Mouse (Mus musculus): ENCODE measurements at regions not wholly inside any gene's neighbourhood (a gene's known extent, or its start where the extent isn't known, plus 50 kb on each side); places are given as distances from the start of the nearest gene placed in this dataset.

DNA sequence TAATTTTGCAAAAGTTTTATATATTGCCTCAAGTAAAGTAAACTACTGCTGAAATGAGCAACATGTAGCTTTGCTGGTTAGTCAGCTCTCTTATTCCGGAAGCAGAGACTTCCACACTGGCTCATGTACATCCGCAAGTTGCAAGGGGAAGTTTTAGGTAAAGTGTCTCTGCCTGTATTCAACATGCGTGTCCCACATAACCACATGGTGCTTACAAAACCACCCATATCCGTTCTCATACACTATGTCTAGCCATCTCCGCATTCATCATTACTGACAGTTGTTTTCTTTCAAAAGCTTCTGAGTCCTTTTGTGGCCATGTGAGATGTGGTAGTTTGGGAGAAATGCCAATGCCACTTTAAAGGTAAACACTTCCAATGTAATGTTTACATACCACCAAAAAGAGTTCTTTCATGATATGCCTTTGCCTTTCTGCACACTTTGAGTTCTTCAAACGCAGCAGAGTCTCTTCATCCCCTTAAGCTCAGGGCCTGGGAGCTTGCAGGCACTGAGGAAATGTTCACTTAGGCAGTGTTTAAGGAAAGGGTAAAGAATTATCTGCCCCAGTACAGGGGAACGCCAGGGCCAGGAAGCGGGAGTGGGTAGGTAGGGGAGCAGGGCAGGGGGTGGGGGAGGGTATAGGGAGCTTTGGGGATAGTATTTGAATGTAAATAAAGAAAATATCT lies 81.5 kb upstream of the Rgs1 start:
- no peak overlapping the region for H3K4me3 ChIP-seq (ENCODE audit: control insufficient read depth, insufficient read depth, low read length)
- peaks cover 6% of the 10 kb centered on the region; the same call in 1 of the 2 replicates for H3K4me1 ChIP-seq (replicated peaks; ENCODE audit: control insufficient read depth, insufficient read depth, low read length)
- H3K27me3 ChIP-seq (ENCODE audit: control insufficient read depth, insufficient read depth, low read length): no peaks in the 10 kb centered on the region
- TF ChIP-seq POLR2A (IDR thresholded peaks at IDR 0.05; ENCODE audit: control insufficient read depth, extremely low read depth, insufficient read depth, low read length, poor library complexity) (no peak), CTCF (IDR thresholded peaks at IDR 0.05; ENCODE audit: borderline replicate concordance, control insufficient read depth, extremely low read depth, insufficient read depth, low read length, poor library complexity) (no peak)
- peak overlapping the region; percentile 47 for H3K27ac ChIP-seq (ENCODE audit: control insufficient read depth, insufficient read depth, low read length)
- no peaks in the 10 kb centered on the region for H3K36me3 ChIP-seq (ENCODE audit: control insufficient read depth, insufficient read depth, low read length)
- 4% methylated on average over 8 of the region's 8 CpGs for WGBS
- DNase-seq: peak; percentile 40

DNA sequence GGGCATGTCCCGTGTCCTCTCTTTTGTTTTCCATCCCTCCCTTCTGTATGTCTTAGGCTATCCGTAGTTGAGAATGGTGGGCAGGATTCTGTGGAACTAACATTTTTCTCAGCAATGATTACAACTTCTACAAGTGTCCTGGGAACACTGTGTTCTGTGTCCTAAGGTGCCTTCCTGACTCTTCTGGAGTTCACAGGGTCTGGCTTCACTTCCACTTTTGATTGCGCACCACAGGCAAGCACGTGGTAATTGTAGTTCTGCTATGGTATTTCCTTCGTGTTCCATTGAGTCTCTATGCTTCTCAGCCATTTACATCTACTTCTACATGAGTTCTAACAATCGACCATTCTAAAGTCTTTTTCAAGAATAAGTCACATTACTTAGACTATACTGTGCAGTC lies 70.4 kb upstream of the Rgs1 start:
- 62% methylated on average over 6 of the region's 6 CpGs for WGBS

DNA sequence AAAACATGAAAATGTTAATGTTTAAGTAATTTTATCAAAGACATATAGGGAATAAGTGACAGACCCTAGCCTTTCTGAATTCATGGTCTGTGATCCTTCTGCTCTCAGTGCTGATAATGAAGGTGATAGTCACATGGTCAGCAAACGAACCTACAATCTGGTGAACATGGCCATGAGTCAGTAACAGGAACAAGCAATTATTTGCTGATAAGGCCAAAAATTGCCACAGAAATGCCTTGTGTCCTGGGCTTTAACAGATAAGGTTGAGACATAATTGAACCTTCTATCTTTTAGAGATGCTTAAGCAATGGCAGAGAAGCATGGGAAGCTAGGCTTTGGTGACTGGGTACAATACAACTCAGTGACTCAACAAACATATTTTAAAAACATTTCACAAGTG lies 69.2 kb upstream of the Rgs1 start:
- no peaks in the 10 kb centered on the region for H3K27me3 ChIP-seq (ENCODE audit: control insufficient read depth, insufficient read depth, low read length)
- no peak for DNase-seq
- no peak overlapping the region for H3K27ac ChIP-seq (ENCODE audit: control insufficient read depth, insufficient read depth, low read length)
- no peaks in the 10 kb centered on the region for H3K36me3 ChIP-seq (ENCODE audit: control insufficient read depth, insufficient read depth, low read length)
- no peaks in the 10 kb centered on the region for H3K4me1 ChIP-seq (replicated peaks; ENCODE audit: control insufficient read depth, insufficient read depth, low read length)
- no peak overlapping the region for H3K4me3 ChIP-seq (ENCODE audit: control insufficient read depth, insufficient read depth, low read length)
- WGBS: 69% methylated on average over 1 of the region's 1 CpGs
- TF ChIP-seq POLR2A (IDR thresholded peaks at IDR 0.05; ENCODE audit: control insufficient read depth, extremely low read depth, insufficient read depth, low read length, poor library complexity): no peak
- no peak for TF ChIP-seq CTCF (IDR thresholded peaks at IDR 0.05; ENCODE audit: borderline replicate concordance, control insufficient read depth, extremely low read depth, insufficient read depth, low read length, poor library complexity)

More for the DNA sequence above, 70.4 kb upstream of the Rgs1 start:
- TF ChIP-seq POLR2A (IDR thresholded peaks at IDR 0.05; ENCODE audit: control insufficient read depth, extremely low read depth, insufficient read depth, low read length, poor library complexity) (no peak), CTCF (IDR thresholded peaks at IDR 0.05; ENCODE audit: borderline replicate concordance, control insufficient read depth, extremely low read depth, insufficient read depth, low read length, poor library complexity) (no peak)
- H3K36me3 ChIP-seq (ENCODE audit: control insufficient read depth, insufficient read depth, low read length): no peaks in the 10 kb centered on the region
- no peak overlapping the region for H3K4me3 ChIP-seq (ENCODE audit: control insufficient read depth, insufficient read depth, low read length)
- H3K27ac ChIP-seq (ENCODE audit: control insufficient read depth, insufficient read depth, low read length): no peak overlapping the region
- H3K27me3 ChIP-seq (ENCODE audit: control insufficient read depth, insufficient read depth, low read length): no peaks in the 10 kb centered on the region
- no peak for DNase-seq
- H3K4me1 ChIP-seq (replicated peaks; ENCODE audit: control insufficient read depth, insufficient read depth, low read length): no peaks in the 10 kb centered on the region

DNA sequence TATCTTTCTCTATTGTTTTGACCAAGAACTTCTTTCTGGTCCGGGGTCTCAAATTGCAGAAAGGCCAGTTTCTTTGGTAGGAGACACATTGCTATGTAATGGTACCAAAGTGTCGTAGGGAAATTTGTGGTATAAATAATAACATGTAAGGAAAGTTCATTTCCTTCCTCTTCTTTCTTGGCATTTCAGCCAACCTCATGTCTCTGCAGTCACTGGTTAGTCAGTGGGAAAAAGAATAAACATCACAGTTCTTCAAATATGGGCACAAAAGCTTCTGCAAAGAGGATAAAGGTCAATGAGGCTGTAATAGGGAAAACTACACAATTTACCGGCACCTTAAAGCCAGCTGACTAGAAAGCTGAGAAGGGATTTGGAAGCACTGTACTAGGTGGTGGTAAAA lies 68.5 kb upstream of the Rgs1 start:
- Histone ChIP-seq H3K36me3 (ENCODE audit: control insufficient read depth, insufficient read depth, low read length) (no peaks in the 10 kb centered on the region), H3K27me3 (ENCODE audit: control insufficient read depth, insufficient read depth, low read length) (no peaks in the 10 kb centered on the region)
- 36% methylated on average over 3 of the region's 3 CpGs for whole genome bisulfite sequencing

DNA sequence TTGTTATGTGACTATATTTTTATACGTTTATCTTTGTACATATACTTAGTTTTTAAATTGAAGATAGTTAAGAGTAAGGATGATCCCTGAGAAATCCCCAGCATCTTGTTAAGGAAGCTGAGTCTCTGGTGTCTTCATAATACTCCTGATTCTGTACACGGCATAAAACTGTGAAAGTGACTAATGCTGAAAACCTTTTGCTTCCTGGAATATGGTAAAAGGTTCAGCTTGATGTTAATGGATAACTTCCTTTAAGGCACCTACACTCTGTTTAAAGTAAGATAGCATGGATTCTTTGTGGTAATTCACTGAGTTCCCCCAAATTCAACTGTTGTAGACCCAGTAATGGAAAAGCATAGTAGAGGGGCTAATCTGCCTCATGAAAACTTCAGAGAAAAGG lies 67.2 kb upstream of the Rgs1 start:
- 95% methylated on average over 2 of the region's 2 CpGs for WGBS
- Histone ChIP-seq H3K4me3 (ENCODE audit: control insufficient read depth, insufficient read depth, low read length) (no peak overlapping the region), H3K4me1 (replicated peaks; ENCODE audit: control insufficient read depth, insufficient read depth, low read length) (no peaks in the 10 kb centered on the region), H3K36me3 (ENCODE audit: control insufficient read depth, insufficient read depth, low read length) (no peaks in the 10 kb centered on the region), H3K27ac (ENCODE audit: control insufficient read depth, insufficient read depth, low read length) (no peak overlapping the region), H3K27me3 (ENCODE audit: control insufficient read depth, insufficient read depth, low read length) (no peaks in the 10 kb centered on the region)
- TF ChIP-seq CTCF (IDR thresholded peaks at IDR 0.05; ENCODE audit: borderline replicate concordance, control insufficient read depth, extremely low read depth, insufficient read depth, low read length, poor library complexity): no peak
- TF ChIP-seq POLR2A (IDR thresholded peaks at IDR 0.05; ENCODE audit: control insufficient read depth, extremely low read depth, insufficient read depth, low read length, poor library complexity): no peak
- no peak for DNase-seq

More for the DNA sequence above, 68.5 kb upstream of the Rgs1 start:
- no peaks in the 10 kb centered on the region for H3K4me1 ChIP-seq (replicated peaks; ENCODE audit: control insufficient read depth, insufficient read depth, low read length)
- H3K4me3 ChIP-seq (ENCODE audit: control insufficient read depth, insufficient read depth, low read length): no peak overlapping the region
- TF ChIP-seq POLR2A (IDR thresholded peaks at IDR 0.05; ENCODE audit: control insufficient read depth, extremely low read depth, insufficient read depth, low read length, poor library complexity) (no peak), CTCF (IDR thresholded peaks at IDR 0.05; ENCODE audit: borderline replicate concordance, control insufficient read depth, extremely low read depth, insufficient read depth, low read length, poor library complexity) (no peak)
- DNase-seq: no peak
- H3K27ac ChIP-seq (ENCODE audit: control insufficient read depth, insufficient read depth, low read length): no peak overlapping the region

DNA sequence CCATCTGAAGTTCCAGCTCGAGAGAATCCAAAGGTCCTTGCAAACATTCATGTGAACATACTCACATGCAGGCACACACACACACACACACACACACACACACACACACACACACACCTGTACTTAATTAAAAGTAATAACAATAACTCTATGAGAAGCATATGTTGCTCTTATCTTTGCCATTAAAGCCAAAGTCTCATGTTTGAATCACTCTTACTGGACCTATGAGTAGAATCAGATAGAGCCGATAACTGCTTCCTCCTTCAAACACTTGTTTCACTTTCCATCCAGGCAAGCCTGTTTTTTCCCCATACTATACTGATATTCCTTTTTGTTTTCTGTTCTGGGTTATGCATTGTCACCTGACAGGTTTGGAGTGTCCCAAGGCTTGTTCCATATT lies 65.3 kb upstream of the Rgs1 start:
- TF ChIP-seq CTCF (IDR thresholded peaks at IDR 0.05; ENCODE audit: borderline replicate concordance, control insufficient read depth, extremely low read depth, insufficient read depth, low read length, poor library complexity): no peak
- no peak for TF ChIP-seq POLR2A (IDR thresholded peaks at IDR 0.05; ENCODE audit: control insufficient read depth, extremely low read depth, insufficient read depth, low read length, poor library complexity)
- Histone ChIP-seq H3K27me3 (ENCODE audit: control insufficient read depth, insufficient read depth, low read length) (no peaks in the 10 kb centered on the region), H3K4me3 (ENCODE audit: control insufficient read depth, insufficient read depth, low read length) (no peak overlapping the region), H3K27ac (ENCODE audit: control insufficient read depth, insufficient read depth, low read length) (no peak overlapping the region), H3K4me1 (replicated peaks; ENCODE audit: control insufficient read depth, insufficient read depth, low read length) (no peaks in the 10 kb centered on the region), H3K36me3 (ENCODE audit: control insufficient read depth, insufficient read depth, low read length) (no peaks in the 10 kb centered on the region)
- 73% methylated on average over 2 of the region's 2 CpGs for WGBS
- DNase-seq: no peak

DNA sequence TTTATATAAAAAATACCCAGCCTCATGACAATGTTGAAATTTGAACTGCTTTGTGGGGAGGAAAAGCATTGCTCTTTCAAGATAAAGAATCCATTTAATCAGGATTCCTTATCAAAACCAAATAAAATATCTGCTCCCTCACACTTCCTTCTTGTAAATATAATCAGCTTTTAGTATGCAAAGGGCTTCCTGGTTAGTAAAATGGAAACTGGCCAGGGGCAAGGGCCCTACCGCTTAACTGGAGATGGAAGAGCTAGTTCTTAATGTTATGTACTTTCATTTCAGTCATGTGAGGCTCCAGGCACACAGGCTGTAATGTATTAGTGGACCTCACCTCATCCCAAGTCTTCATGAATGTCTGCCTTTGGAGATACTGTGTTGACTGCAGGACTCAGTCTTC lies 64.3 kb upstream of the Rgs1 start:
- no peaks in the 10 kb centered on the region for H3K36me3 ChIP-seq (ENCODE audit: control insufficient read depth, insufficient read depth, low read length)
- H3K4me3 ChIP-seq (ENCODE audit: control insufficient read depth, insufficient read depth, low read length): no peak overlapping the region
- H3K27me3 ChIP-seq (ENCODE audit: control insufficient read depth, insufficient read depth, low read length): no peaks in the 10 kb centered on the region
- no peak for DNase-seq
- 68% methylated on average over 1 of the region's 1 CpGs for WGBS
- no peak overlapping the region for H3K27ac ChIP-seq (ENCODE audit: control insufficient read depth, insufficient read depth, low read length)
- TF ChIP-seq POLR2A (IDR thresholded peaks at IDR 0.05; ENCODE audit: control insufficient read depth, extremely low read depth, insufficient read depth, low read length, poor library complexity) (no peak), CTCF (IDR thresholded peaks at IDR 0.05; ENCODE audit: borderline replicate concordance, control insufficient read depth, extremely low read depth, insufficient read depth, low read length, poor library complexity) (no peak)
- no peaks in the 10 kb centered on the region for H3K4me1 ChIP-seq (replicated peaks; ENCODE audit: control insufficient read depth, insufficient read depth, low read length)

Measured in thymus, adult 2 months (tissue).